Mouse (Mus musculus) kidney, adult 2 months (tissue): Measurements from ENCODE around the gene Ankrd54.

Source experiments
- CTCF ChIP-seq: fragments of 200-500 bp; conservative IDR thresholded peaks from 2 replicates; pipeline ENCODE4 v1.5.1; 2011; ENCODE audit warnings: low read depth, mild to moderate bottlenecking, control low read depth, low read length, moderate library complexity, mixed read lengths; ENCODE audit not compliant: insufficient read depth, insufficient read length
- POLR2A ChIP-seq: fragments of 200-500 bp; IDR thresholded peaks from one replicate; pipeline ENCODE4 v1.6.1; 2011; ENCODE audit warnings: low read depth, low read length, control low read depth

DNA sequence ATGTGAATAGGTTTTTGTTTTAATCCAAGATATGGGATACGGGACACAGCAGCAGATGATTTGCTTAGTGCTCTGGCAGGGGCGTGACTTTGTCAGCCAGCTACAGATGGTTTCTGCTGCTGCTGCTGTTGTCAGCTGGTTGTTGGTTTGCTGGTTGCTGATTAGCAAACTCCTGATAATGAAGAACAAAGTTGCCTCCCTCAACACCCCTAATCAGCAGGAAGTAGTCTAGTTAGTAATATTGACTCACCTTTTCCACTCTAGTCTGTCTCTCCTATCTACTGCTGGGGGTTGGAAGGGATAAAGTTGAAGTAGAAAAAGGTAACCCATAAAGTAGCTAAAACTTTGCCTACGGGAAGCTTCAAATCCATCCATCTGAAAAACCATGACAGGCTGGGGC lies 4.9 kb upstream of the Ankrd54 start:
- TF ChIP-seq CTCF: no peak
- TF ChIP-seq POLR2A: no peak
